Mouse (Mus musculus) MEL (cell line): ENCODE data around the gene Il1r2. TPM values are rescaled to one million over a fixed set of nuclear protein-coding genes. Genes with fewer than 3 reads are reported as not detected.

Experiments
- DNase-seq: peaks from one replicate; pipeline ENCODE4 v3.0.0; 2011; ENCODE audit warnings: low read depth, low spot score
- H3K27ac ChIP-seq: 2 replicates; pipeline ENCODE4 v1.5.1; 2012; ENCODE audit warnings: low read depth, mild to moderate bottlenecking, control low read depth, low read length, moderate library complexity; ENCODE audit not compliant: control insufficient read depth
- H3K27me3 ChIP-seq, 2 experiments: fragments of 150-350 bp in 1 of 2; sonication (generic) in 1 of 2; 2 replicates each; pipeline ENCODE4 v1.6.1; 2012; ENCODE audit warnings: low read length in 2 of 2, mild to moderate bottlenecking in 2 of 2, improper control_type of control experiment in 1 of 2, moderate library complexity in 1 of 2; ENCODE audit not compliant: insufficient read depth in 2 of 2, control insufficient read depth in 1 of 2
- H3K36me3 ChIP-seq, 2 experiments: 2 replicates each; pipeline ENCODE4 v1.6.1; 2012 to 2014; ENCODE audit warnings: low read length in 2 of 2, improper control_type of control experiment in 1 of 2, inconsistent platforms in 1 of 2, mild to moderate bottlenecking in 1 of 2; ENCODE audit not compliant: insufficient read depth in 2 of 2, control insufficient read depth in 1 of 2
- H3K4me1 ChIP-seq, 2 experiments: fragments of 150-350 bp in 1 of 2; sonication (generic) in 1 of 2; 2 replicates each; pipeline ENCODE4 v1.6.1; 2012; ENCODE audit warnings: low read length in 2 of 2, improper control_type of control experiment in 1 of 2, mild to moderate bottlenecking in 1 of 2; ENCODE audit not compliant: insufficient read depth in 2 of 2, control insufficient read depth in 1 of 2
- H3K4me3 ChIP-seq, 2 experiments: fragments of 150-350 bp in 1 of 2; sonication (generic) in 1 of 2; 2 replicates each; pipeline ENCODE4 v1.5.1; 2012; ENCODE audit warnings: low read depth in 2 of 2, low read length in 2 of 2, mild to moderate bottlenecking in 2 of 2, moderate library complexity in 2 of 2, control low read depth in 1 of 2, improper control_type of control experiment in 1 of 2; ENCODE audit not compliant: control insufficient read depth in 1 of 2, insufficient read depth in 1 of 2
- H3K79me2 ChIP-seq: 2 replicates; pipeline ENCODE4 v1.6.1; 2012; ENCODE audit warnings: mild to moderate bottlenecking, low read length, moderate library complexity; ENCODE audit not compliant: control insufficient read depth, poor library complexity, insufficient read depth
- H3K9ac ChIP-seq: 2 replicates; pipeline ENCODE4 v1.6.1; 2012; ENCODE audit warnings: low read depth, mild to moderate bottlenecking, control low read depth, low read length, moderate library complexity; ENCODE audit not compliant: control insufficient read depth, poor library complexity, severe bottlenecking
- H3K9me3 ChIP-seq: fragments of 150-350 bp; sonication (generic); replicated peaks from 2 replicates; pipeline ENCODE4 v1.6.1; 2012; ENCODE audit warnings: mild to moderate bottlenecking, low read length, improper control_type of control experiment, moderate library complexity; ENCODE audit not compliant: insufficient read depth
- CHD2 ChIP-seq: IDR thresholded peaks from 2 replicates; pipeline ENCODE4 v1.6.1; 2011; ENCODE audit warnings: low read length, improper control_type of control experiment
- CTCF ChIP-seq, 3 experiments: IDR thresholded peaks in 2 of 3; conservative IDR thresholded peaks in 1 of 3; 2 replicates each; pipeline ENCODE4 v1.5.1; 2011 to 2012; ENCODE audit warnings: low read length in 3 of 3, low read depth in 2 of 3, mild to moderate bottlenecking in 2 of 3, improper control_type of control experiment in 1 of 3, inconsistent platforms in 1 of 3, mixed read lengths in 1 of 3, moderate library complexity in 1 of 3; ENCODE audit not compliant: control insufficient read depth in 1 of 3, insufficient read depth in 1 of 3, poor library complexity in 1 of 3, severe bottlenecking in 1 of 3
- EP300 ChIP-seq, 2 experiments: IDR thresholded peaks; 2 replicates each; pipeline ENCODE4 v1.6.1; 2011; ENCODE audit warnings: improper control_type of control experiment in 2 of 2, low read length in 2 of 2, low read depth in 1 of 2, mild to moderate bottlenecking in 1 of 2
- ETS1 ChIP-seq: IDR thresholded peaks from 2 replicates; pipeline ENCODE4 v1.6.1; 2012; ENCODE audit warnings: low read depth, mild to moderate bottlenecking, inconsistent platforms, low read length, improper control_type of control experiment, moderate library complexity
- GABPA ChIP-seq: IDR thresholded peaks from 2 replicates; pipeline ENCODE4 v1.6.1; 2012; ENCODE audit warnings: low read depth, mild to moderate bottlenecking, inconsistent platforms, low read length, improper control_type of control experiment, moderate library complexity
- GATA1 ChIP-seq: IDR thresholded peaks from 2 replicates; pipeline ENCODE4 v1.6.1; 2011; ENCODE audit warnings: low read depth, low read length, improper control_type of control experiment
- JUND ChIP-seq: IDR thresholded peaks from 2 replicates; pipeline ENCODE4 v1.6.1; 2011; ENCODE audit warnings: low read depth, mild to moderate bottlenecking, improper control_type of control experiment, low read length
- MAX ChIP-seq: IDR thresholded peaks from 2 replicates; pipeline ENCODE4 v1.6.1; 2011; ENCODE audit warnings: low read length, improper control_type of control experiment
- MEF2A ChIP-seq: IDR thresholded peaks from 2 replicates; pipeline ENCODE4 v1.6.1; 2014; ENCODE audit warnings: low read depth, mild to moderate bottlenecking, inconsistent platforms, low read length, improper control_type of control experiment; ENCODE audit not compliant: poor library complexity, insufficient replicate concordance, severe bottlenecking; ENCODE audit errors: extremely low read depth
- MYC ChIP-seq: IDR thresholded peaks from 2 replicates; pipeline ENCODE4 v1.6.1; 2011; ENCODE audit warnings: low read depth, mild to moderate bottlenecking, low read length, improper control_type of control experiment, moderate library complexity
- NELFE ChIP-seq: IDR thresholded peaks from 2 replicates; pipeline ENCODE4 v1.6.1; 2011; ENCODE audit warnings: low read depth, low read length, improper control_type of control experiment
- POLR2A ChIP-seq, 2 experiments: IDR thresholded peaks; 2 replicates each; pipeline ENCODE4 v1.6.1; 2011 to 2012; ENCODE audit warnings: low read length in 2 of 2, mild to moderate bottlenecking in 2 of 2, control low read depth in 1 of 2, improper control_type of control experiment in 1 of 2, low read depth in 1 of 2, moderate library complexity in 1 of 2; ENCODE audit not compliant: control insufficient read depth in 1 of 2, insufficient read depth in 1 of 2, poor library complexity in 1 of 2
- POLR2AphosphoS5 ChIP-seq: IDR thresholded peaks from 2 replicates; pipeline ENCODE4 v1.6.1; 2012; ENCODE audit warnings: low read depth, borderline replicate concordance, mild to moderate bottlenecking, inconsistent platforms, low read length, moderate library complexity, mixed read lengths
- RAD21 ChIP-seq: IDR thresholded peaks from 2 replicates; pipeline ENCODE4 v1.6.1; 2011; ENCODE audit warnings: mild to moderate bottlenecking, low read depth, low read length, improper control_type of control experiment
- RCOR1 ChIP-seq: IDR thresholded peaks from 2 replicates; pipeline ENCODE4 v1.6.1; 2012; ENCODE audit warnings: low read depth, mild to moderate bottlenecking, inconsistent platforms, low read length, improper control_type of control experiment
- SMC3 ChIP-seq: IDR thresholded peaks from 2 replicates; pipeline ENCODE4 v1.6.1; 2011; ENCODE audit warnings: low read depth, low read length, improper control_type of control experiment
- TAL1 ChIP-seq: IDR thresholded peaks from 2 replicates; pipeline ENCODE4 v1.6.1; 2012; ENCODE audit warnings: mild to moderate bottlenecking, inconsistent platforms, low read length, moderate library complexity, mixed read lengths
- TCF12 ChIP-seq: IDR thresholded peaks from 2 replicates; pipeline ENCODE4 v1.6.1; 2014; ENCODE audit warnings: low read depth, mild to moderate bottlenecking, inconsistent platforms, low read length, improper control_type of control experiment, moderate library complexity
- ZC3H11A ChIP-seq: IDR thresholded peaks from 2 replicates; pipeline ENCODE4 v1.6.1; 2012; ENCODE audit warnings: low read depth, mild to moderate bottlenecking, inconsistent platforms, low read length, improper control_type of control experiment
- ZKSCAN1 ChIP-seq: IDR thresholded peaks from 2 replicates; pipeline ENCODE4 v1.6.1; 2012; ENCODE audit warnings: low read depth, mild to moderate bottlenecking, inconsistent platforms, low read length, improper control_type of control experiment, moderate library complexity
- ZNF384 ChIP-seq: IDR thresholded peaks from 2 replicates; pipeline ENCODE4 v1.6.1; 2012; ENCODE audit warnings: low read depth, mild to moderate bottlenecking, inconsistent platforms, low read length, improper control_type of control experiment
- polyA plus RNA-seq, 2 experiments: library from polyadenylated mRNA; stranded (reverse) in 1 of 2; unstranded in 1 of 2; fragments of >175 nt in 1 of 2; fragments of >200 nt in 1 of 2; gene quantifications; 2 replicates each; pipeline versions ENCODE4 v1.2.1 to v1.2.4; 2012; ENCODE audit warnings: low replicate concordance in 2 of 2, low read depth in 1 of 2; ENCODE audit not compliant: insufficient read length in 2 of 2, insufficient read depth in 1 of 2, missing spikeins in 1 of 2
- total RNA-seq: library from RNA; depleted of rRNA; stranded (reverse); fragments of 300-350 nt; gene quantifications from 2 replicates; pipeline ENCODE4 v1.2.3, GENCODE M21; 2012

Gene Il1r2
- total and polyA plus RNA-seq, 3 experiments: not detected

GRCm38 (mm10) chr1:40051157-40051556 lies 22.7 kb upstream of the Il1r2 start:
- TF ChIP-seq TCF12 (no peak), POLR2AphosphoS5 (no peak), ZC3H11A (no peak)
- Histone ChIP-seq H3K9ac (no peak overlapping the region), H3K79me2 (no peaks in the 10 kb centered on the region), H3K9me3 (no peaks in the 10 kb centered on the region), H3K27ac (no peak overlapping the region), H3K4me1 (no peaks in the 10 kb centered on the region), H3K27me3 (no peaks in the 10 kb centered on the region), H3K36me3 (no peaks in the 10 kb centered on the region), H3K4me3 (no peak overlapping the region)
- no peak for DNase-seq

GRCm38 (mm10) chr1:40052156-40052555 lies 21.7 kb upstream of the Il1r2 start:
- H3K27me3 ChIP-seq: no peaks in the 10 kb centered on the region
- no peaks in the 10 kb centered on the region for H3K79me2 ChIP-seq
- no peak overlapping the region for H3K9ac ChIP-seq
- TF ChIP-seq MEF2A (no peak), CHD2 (no peak), GATA1 (no peak), SMC3 (no peak), JUND (no peak), MAX (no peak), TAL1 (no peak), POLR2A (IDR thresholded peaks at IDR 0.05; ENCODE audit: control insufficient read depth in 1 of 2, insufficient read depth in 1 of 2, low read depth in 1 of 2, low read length in 2 of 2, poor library complexity in 1 of 2) (no peak), NELFE (no peak), GABPA (no peak), RCOR1 (no peak), POLR2AphosphoS5 (no peak), ZNF384 (no peak), EP300 (IDR thresholded peaks at IDR 0.05; ENCODE audit: low read depth in 1 of 2, low read length in 2 of 2) (no peak)
- TF ChIP-seq, all 39 proteins: peak for 0
- no peaks in the 10 kb centered on the region for H3K36me3 ChIP-seq
- no peaks in the 10 kb centered on the region for H3K9me3 ChIP-seq
- no peaks in the 10 kb centered on the region for H3K4me1 ChIP-seq
- H3K27ac ChIP-seq: no peak overlapping the region
- H3K4me3 ChIP-seq: no peak overlapping the region
- DNase-seq: no peak

GRCm38 (mm10) chr1:40053071-40053470 lies 20.8 kb upstream of the Il1r2 start:
- no peaks in the 10 kb centered on the region for H3K36me3 ChIP-seq
- no peak for DNase-seq
- no peaks in the 10 kb centered on the region for H3K27me3 ChIP-seq

More at GRCm38 (mm10) chr1:40053071-40053470, 20.8 kb upstream of the Il1r2 start:
- Histone ChIP-seq H3K27ac (no peak overlapping the region), H3K4me3 (no peak overlapping the region), H3K79me2 (no peaks in the 10 kb centered on the region), H3K9ac (no peak overlapping the region), H3K4me1 (no peaks in the 10 kb centered on the region), H3K9me3 (no peaks in the 10 kb centered on the region)
- TF ChIP-seq ETS1: no peak
- TF ChIP-seq ZKSCAN1: no peak
- no peak for TF ChIP-seq MYC
- TF ChIP-seq GATA1: no peak
- TF ChIP-seq MAX: no peak
- no peak for TF ChIP-seq RAD21
- TF ChIP-seq ZNF384: no peak
- TF ChIP-seq RCOR1: no peak
- TF ChIP-seq NELFE: no peak
- TF ChIP-seq CTCF (IDR thresholded peaks at IDR 0.05 in 2 of 3, conservative IDR thresholded peaks at IDR 0.05 in 1 of 3; ENCODE audit: control insufficient read depth in 1 of 3, insufficient read depth in 1 of 3, low read depth in 2 of 3, low read length in 3 of 3, poor library complexity in 1 of 3, severe bottlenecking in 1 of 3): no peak
- TF ChIP-seq TCF12: no peak
- no peak for TF ChIP-seq ZC3H11A
- no peak for TF ChIP-seq POLR2A (IDR thresholded peaks at IDR 0.05; ENCODE audit: control insufficient read depth in 1 of 2, insufficient read depth in 1 of 2, low read depth in 1 of 2, low read length in 2 of 2, poor library complexity in 1 of 2)
- TF ChIP-seq CHD2: no peak
